Mouse (Mus musculus) mammary gland, adult 2 months (tissue): ENCODE data around the gene Trim12a. TPM values are rescaled to one million over a fixed set of nuclear protein-coding genes. Genes with fewer than 3 reads are reported as not detected.

Experiments used
- polyA plus RNA-seq: library from polyadenylated mRNA; depleted of rRNA; stranded (reverse); fragments of >200 nt; gene quantifications from 2 replicates; pipeline ENCODE4 v1.2.3, GENCODE M21; 2012; ENCODE audit warnings: low replicate concordance; rRNA removed

The Trim12a gene
- polyA plus RNA-seq: 5.0 and 10.4 TPM in 2 replicates

GRCm38 (mm10) chr7:104315369-104316080 lies at the start of gene Trim12a:
TSS of gene Trim12a (minus strand) at chr7:104315466.

GRCm38 (mm10) chr7:104352717-104353599 lies 37.7 kb upstream of the Trim12a start, which contains the start of gene Trim12c:
TSS of gene Trim12c (minus strand) at chr7:104353362.

GRCm38 (mm10) chr7:104329171-104329570 lies 13.9 kb upstream of the Trim12a start, which contains the start of gene Trim34b:
TSS of gene Trim34b (plus strand) at chr7:104329471.

GRCm38 (mm10) chr7:104287576-104288443 lies 27.5 kb downstream of the Trim12a start, which contains the start of gene Trim5:
TSS of gene Trim5 (minus strand) at chr7:104288094.

Other genes starting within 250 kb of the Trim12a start
- gene Olfr644, start 243.6 kb downstream of the Trim12a start, polyA plus RNA-seq: not detected in 2 replicates
- gene Olfr645, start 230.0 kb downstream of the Trim12a start, polyA plus RNA-seq: not detected in 2 replicates
- not detected in 2 replicates for gene Olfr646, start 210.6 kb downstream of the Trim12a start, polyA plus RNA-seq
- not detected in 2 replicates for gene Ubqln5, start 185.6 kb downstream of the Trim12a start, polyA plus RNA-seq
- gene Olfr643, start 178.1 kb downstream of the Trim12a start, polyA plus RNA-seq: not detected in 2 replicates
- gene Ubqln3, start 172.2 kb downstream of the Trim12a start, polyA plus RNA-seq: not detected in 2 replicates
- gene Ubqlnl, start 164.9 kb downstream of the Trim12a start, polyA plus RNA-seq: not detected in 2 replicates
- gene Olfm5, start 150.6 kb downstream of the Trim12a start, polyA plus RNA-seq: not detected in 2 replicates
- gene Olfr648, start 132.1 kb downstream of the Trim12a start, polyA plus RNA-seq: not detected in 2 replicates
- not detected in 2 replicates for gene Olfr649, start 119.5 kb downstream of the Trim12a start, polyA plus RNA-seq
- 0.97 and 1.1 TPM in 2 replicates for gene Trim6, start 96.7 kb downstream of the Trim12a start, polyA plus RNA-seq
- gene Trim34a, start 71.0 kb downstream of the Trim12a start, polyA plus RNA-seq: 10.2 and 25.5 TPM in 2 replicates
- 0.94 and 2.2 TPM in 2 replicates for gene Trim5, start 27.4 kb downstream of the Trim12a start, polyA plus RNA-seq
- 3.1 and 4.1 TPM in 2 replicates for gene Trim34b, start 14.0 kb upstream of the Trim12a start, polyA plus RNA-seq
- 3.1 and 6.3 TPM in 2 replicates for gene Trim12c, start 37.9 kb upstream of the Trim12a start, polyA plus RNA-seq
- 0.74 and 1.5 TPM in 2 replicates for gene Trim30b, start 54.4 kb upstream of the Trim12a start, polyA plus RNA-seq
- 0.27 and 0.29 TPM in 2 replicates for gene Trim30c, start 85.4 kb upstream of the Trim12a start, polyA plus RNA-seq
- gene Trim30a, start 149.7 kb upstream of the Trim12a start, polyA plus RNA-seq: 5.6 and 13.5 TPM in 2 replicates
- gene Trim30d, start 192.4 kb upstream of the Trim12a start, polyA plus RNA-seq: 2.2 and 8.1 TPM in 2 replicates
- not detected in 2 replicates for gene Olfr651, start 234.7 kb upstream of the Trim12a start, polyA plus RNA-seq
- not detected in 2 replicates for gene Olfr652, start 245.4 kb upstream of the Trim12a start, polyA plus RNA-seq